In genomic region chr1:189700990-189701389, GRCm38 (mm10) we compare ENCODE assay signal across 8 mouse cellular contexts. TPM values are rescaled to one million over a fixed set of nuclear protein-coding genes. Genes with fewer than 3 reads are reported as not detected.
DNase-seq lines count a peak whose midpoint lies in the region; ATAC-seq and TF ChIP-seq lines count a peak whose summit lies in the region.

No protein-coding gene starts in this region.

- peak; percentile 78 for DNase-seq in A20 (ENCODE audit: low read depth, low spot score)
- peak; percentile 72 for DNase-seq in R1 (ENCODE audit: low read depth, low spot score)
- peak; percentile 76 to 87 for DNase-seq in cerebellum, postnatal 25 days
- peak; percentile 46 to 48 for DNase-seq in frontal cortex, postnatal 25 days (ENCODE audit: low spot score in 2 of 2)
- peak; percentile 45 to 68 for DNase-seq in kidney, adult 8-10 months
- peak; percentile 49 for DNase-seq in liver, embryonic 11.5 days (ENCODE audit: low spot score)
- peak; percentile 71 for DNase-seq in thymus, adult 2 months

- TF ChIP-seq CTCF in thymus, adult 2 months (IDR thresholded peaks at IDR 0.05; ENCODE audit: borderline replicate concordance, control insufficient read depth, extremely low read depth, insufficient read depth, low read length, poor library complexity): peak; percentile 39; the same call in 1 of the 2 replicates

- H3K27ac ChIP-seq in liver, embryonic 11.5 days (ENCODE audit: low read depth, low read length): no peak overlapping the region
- H3K27ac ChIP-seq in thymus, adult 2 months (ENCODE audit: control insufficient read depth, insufficient read depth, low read length): no peak overlapping the region

- no peaks in the 10 kb centered on the region for H3K9me3 ChIP-seq in liver, embryonic 11.5 days (ENCODE audit: control insufficient read depth, low read length)

- H3K4me2 ChIP-seq in liver, embryonic 11.5 days: no peak overlapping the region

- ATAC-seq in liver, embryonic 11.5 days (replicated peaks; ENCODE audit: low FRiP score): peak; percentile 55; the same call in 1 of the 2 replicates
- peak; percentile 66; the same call in 1 of the 2 replicates for ATAC-seq in neutrophil, adult 5-6 weeks (ENCODE audit: extremely low read depth, insufficient number of reproducible peaks, low FRiP score, poor library complexity, severe bottlenecking)

- WGBS in liver, embryonic 11.5 days: 0% methylated on average over 6 of the region's 6 CpGs
- WGBS in thymus, adult 2 months: 3% methylated on average over 6 of the region's 6 CpGs

- no peak for TF ChIP-seq POLR2A in thymus, adult 2 months (IDR thresholded peaks at IDR 0.05; ENCODE audit: control insufficient read depth, extremely low read depth, insufficient read depth, low read length, poor library complexity)

- H3K4me3 ChIP-seq in liver, embryonic 11.5 days (ENCODE audit: low read depth, low read length): no peak overlapping the region
- H3K4me3 ChIP-seq in thymus, adult 2 months (ENCODE audit: control insufficient read depth, insufficient read depth, low read length): no peak overlapping the region

- no peaks in the 10 kb centered on the region for H3K27me3 ChIP-seq in liver, embryonic 11.5 days (replicated peaks; ENCODE audit: control insufficient read depth, insufficient read depth, low read length)
- H3K27me3 ChIP-seq in thymus, adult 2 months (ENCODE audit: control insufficient read depth, insufficient read depth, low read length): no peaks in the 10 kb centered on the region

- no peaks in the 10 kb centered on the region for H3K4me1 ChIP-seq in liver, embryonic 11.5 days (replicated peaks; ENCODE audit: control insufficient read depth, insufficient read depth, low read length)
- H3K4me1 ChIP-seq in thymus, adult 2 months (replicated peaks; ENCODE audit: control insufficient read depth, insufficient read depth, low read length): peaks cover 3% of the 10 kb centered on the region

- no peaks in the 10 kb centered on the region for H3K36me3 ChIP-seq in liver, embryonic 11.5 days (ENCODE audit: control insufficient read depth, insufficient read depth, low read length)
- no peaks in the 10 kb centered on the region for H3K36me3 ChIP-seq in thymus, adult 2 months (ENCODE audit: control insufficient read depth, insufficient read depth, low read length)

- no peak overlapping the region for H3K9ac ChIP-seq in liver, embryonic 11.5 days (ENCODE audit: low read depth, low read length)

RNA-seq across cellular contexts. Expression of gene Cenpf, which starts 13.1 kb away (rescaled TPM):
- polyA plus RNA-seq in liver, embryonic 11.5 days (2014; fragmentation: Nextera tagmentation; extraction: Ambion mirVana): 47.0 and 49.8 TPM in 2 replicates
- total RNA-seq in neutrophil, adult 5-6 weeks (2017): 0.12 and 0.23 TPM in 2 replicates
- 10.3 and 10.8 TPM in 2 replicates for polyA plus RNA-seq in thymus, adult 2 months (2012; rRNA removed)

RNA-seq across cellular contexts. Expression of gene Ptpn14, which starts 27.1 kb away (rescaled TPM):
- 3.2 TPM in 2 replicates for polyA plus RNA-seq in liver, embryonic 11.5 days (2014; fragmentation: Nextera tagmentation; extraction: Ambion mirVana)
- total RNA-seq in neutrophil, adult 5-6 weeks (2017): 1.3 and 1.5 TPM in 2 replicates
- 17.8 and 19.5 TPM in 2 replicates for polyA plus RNA-seq in thymus, adult 2 months (2012; rRNA removed)
